Mouse (Mus musculus) liver, adult 2 months (tissue): ENCODE measurements around the gene H2-DMb1.

Experiments
- CTCF ChIP-seq: fragments of 200-500 bp; IDR thresholded peaks from 2 replicates; pipeline ENCODE4 v1.5.1; 2011; ENCODE audit warnings: low read depth, low read length, control low read depth
- POLR2A ChIP-seq: fragments of 200-500 bp; IDR thresholded peaks from 2 replicates; pipeline ENCODE4 v1.6.1; 2011; ENCODE audit warnings: low read length, control low read depth; ENCODE audit not compliant: insufficient read depth; ENCODE audit errors: extremely low read depth

- TF ChIP-seq POLR2A = no peak
- TF ChIP-seq CTCF = no peak
Observed at GRCm38 (mm10) chr17:34130073-34130947, 22.6 kb upstream of the H2-DMb1 start.
